Mouse (Mus musculus) small intestine, adult 2 months (tissue): ENCODE results near the gene Rere. TPM values are rescaled to one million over a fixed set of nuclear protein-coding genes. Genes with fewer than 3 reads are reported as not detected.

Experiments
- H3K27ac ChIP-seq: fragments of 200-500 bp; 2 replicates; pipeline ENCODE4 v1.5.1; 2012; ENCODE audit warnings: low read depth, low read length, control low read depth, inconsistent platforms; ENCODE audit not compliant: insufficient read depth
- H3K27me3 ChIP-seq: fragments of 200-500 bp; 2 replicates; pipeline ENCODE4 v1.6.1; 2012; ENCODE audit warnings: mild to moderate bottlenecking, moderate library complexity, low read length, inconsistent platforms; ENCODE audit not compliant: control insufficient read depth, insufficient read depth
- H3K36me3 ChIP-seq: fragments of 200-500 bp; 2 replicates; pipeline ENCODE4 v1.6.1; 2012; ENCODE audit warnings: mild to moderate bottlenecking, low read length, control low read depth, inconsistent platforms; ENCODE audit not compliant: control insufficient read depth, insufficient read depth
- H3K4me1 ChIP-seq: fragments of 200-500 bp; 2 replicates; pipeline ENCODE4 v1.6.1; 2012; ENCODE audit warnings: low read length, inconsistent platforms, mixed read lengths; ENCODE audit not compliant: control insufficient read depth, insufficient read depth, insufficient read length
- H3K4me3 ChIP-seq: fragments of 200-500 bp; 2 replicates; pipeline ENCODE4 v1.5.1; 2012; ENCODE audit warnings: low read depth, mild to moderate bottlenecking, control low read depth, inconsistent platforms, low read length, moderate library complexity
- CTCF ChIP-seq: fragments of 200-500 bp; IDR thresholded peaks from 2 replicates; pipeline ENCODE4 v1.5.1; 2012; ENCODE audit warnings: low read depth, mild to moderate bottlenecking, control low read depth, inconsistent platforms, low read length, moderate library complexity, mixed read lengths; ENCODE audit not compliant: insufficient replicate concordance, insufficient read length; ENCODE audit errors: extremely low read depth
- POLR2A ChIP-seq: fragments of 200-500 bp; IDR thresholded peaks from 2 replicates; pipeline ENCODE4 v1.6.1; 2012; ENCODE audit warnings: low read depth, mild to moderate bottlenecking, control low read depth, inconsistent platforms, low read length, moderate library complexity
- WGBS: fragments of 180-500 bp; shearing (Covaris S2); methylation state at CpG from one replicate; pipeline ENCODE4 v1.1.7; 2018; 5-methylcytosine and 5-hydroxymethylcytosine counted together
- polyA plus RNA-seq: library from polyadenylated mRNA; depleted of rRNA; stranded (reverse); fragments of >200 nt; gene quantifications from 2 replicates; pipeline ENCODE4 v1.2.3, GENCODE M21; 2012

Rere gene
- polyA plus RNA-seq, 1 experiment: 72.8 TPM

DNA sequence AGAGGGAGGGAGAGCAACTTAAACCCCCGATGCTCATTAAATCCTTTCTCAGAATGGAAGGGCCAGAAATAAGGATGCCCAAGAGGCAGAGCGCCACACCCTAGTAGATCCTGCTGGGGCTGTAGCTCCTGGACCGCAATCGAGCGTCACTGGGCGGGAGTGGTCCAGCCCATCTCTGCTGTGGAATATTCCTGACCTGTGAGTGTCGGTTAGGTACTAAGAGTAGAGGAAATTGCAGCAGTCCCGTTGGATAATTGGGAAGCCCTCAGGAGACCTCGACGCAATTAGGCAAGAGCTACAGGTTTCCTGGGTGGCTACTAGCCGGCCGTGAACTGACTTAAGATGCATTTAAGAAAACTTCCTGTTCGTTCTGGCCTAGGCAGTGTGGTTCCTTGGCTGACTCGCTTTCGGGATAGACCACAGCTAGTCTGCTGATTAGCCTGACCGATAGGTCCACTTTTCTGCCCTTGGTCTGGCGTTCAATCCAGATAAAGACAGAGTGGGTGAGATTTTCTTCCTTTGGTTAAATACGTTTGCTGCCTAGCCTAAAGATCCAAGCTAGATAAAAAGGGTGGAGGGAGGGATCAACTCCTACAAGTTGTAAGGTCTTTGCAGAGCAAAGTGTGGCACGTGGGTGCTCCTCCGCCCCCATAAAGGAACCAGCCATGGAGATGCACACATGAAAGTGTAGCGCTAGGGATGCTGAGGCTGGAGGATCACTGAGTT is 43.6 kb upstream of the Rere start:
- 5% methylated on average over 21 of the region's 21 CpGs for WGBS
- TF ChIP-seq POLR2A (no peak; the same call in 1 of the 2 replicates), CTCF (no peak)

DNA sequence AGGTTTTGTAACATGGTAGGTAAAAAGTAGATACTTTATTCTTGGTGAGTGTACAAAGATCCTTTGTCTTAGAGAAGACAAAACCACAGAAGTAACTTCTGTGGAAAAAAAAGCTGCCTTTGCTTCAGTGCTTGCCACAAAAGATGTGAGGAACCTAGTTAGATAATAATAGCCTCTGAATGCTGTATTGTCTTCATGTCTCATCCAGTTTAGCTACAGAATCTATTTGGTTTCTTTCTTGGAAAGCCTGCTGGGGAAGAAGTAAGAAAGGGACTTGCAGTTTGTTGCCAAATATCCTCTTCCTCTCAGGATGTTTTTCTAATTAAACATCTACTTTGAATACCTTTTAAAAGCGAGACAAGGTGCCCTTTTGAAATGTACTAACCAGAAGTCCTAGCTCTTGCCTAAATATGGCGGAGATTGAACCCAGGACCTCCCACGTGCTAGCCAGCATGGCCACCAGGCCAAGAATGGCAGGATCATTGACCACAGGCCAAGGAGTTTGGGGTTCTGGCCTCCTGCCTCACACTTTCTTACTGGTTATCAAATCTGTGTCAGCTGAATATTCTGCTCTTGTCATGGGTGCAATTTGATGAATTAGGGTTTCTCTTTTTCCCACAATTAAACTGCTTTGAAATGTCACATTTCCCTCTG is 42.9 kb upstream of the Rere start:
- Histone ChIP-seq H3K27ac (peak overlapping the region; percentile 42; the same call in 1 of the 2 replicates), H3K4me3 (no peak overlapping the region), H3K4me1 (peaks cover 12% of the 10 kb centered on the region), H3K27me3 (no peaks in the 10 kb centered on the region), H3K36me3 (peaks cover 37% of the 10 kb centered on the region)
- TF ChIP-seq CTCF (no peak), POLR2A (no peak)
- 68% methylated on average over 3 of the region's 3 CpGs for WGBS

More for the DNA sequence above, 43.6 kb upstream of the Rere start:
- peak overlapping the region; percentile 84 for H3K27ac ChIP-seq
- peaks cover 12% of the 10 kb centered on the region for H3K4me1 ChIP-seq
- peaks cover 30% of the 10 kb centered on the region for H3K36me3 ChIP-seq
- H3K4me3 ChIP-seq: peak overlapping the region; percentile 71
- H3K27me3 ChIP-seq: no peaks in the 10 kb centered on the region

DNA sequence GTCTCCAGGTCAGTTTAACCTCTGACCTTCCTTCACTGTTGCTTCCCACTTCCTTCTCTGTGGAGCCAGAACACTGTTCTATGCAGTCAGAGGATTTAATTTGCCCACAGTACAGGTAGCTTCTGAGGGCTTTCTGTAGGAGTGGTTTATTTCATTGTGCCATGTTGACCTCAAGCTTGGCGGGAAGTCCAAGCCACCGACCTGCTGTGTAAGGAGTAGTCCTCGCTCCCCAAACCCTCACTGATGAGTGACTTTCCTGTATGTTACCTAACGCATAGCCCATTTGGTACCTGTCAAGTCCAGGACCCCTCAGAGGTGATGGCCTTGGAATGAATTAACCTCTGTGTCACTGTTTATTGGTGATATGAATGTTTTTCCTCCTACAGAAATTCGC is 42.4 kb upstream of the Rere start:
- peak overlapping the region; percentile 42; the same call in 1 of the 2 replicates for H3K27ac ChIP-seq
- peaks cover 12% of the 10 kb centered on the region for H3K4me1 ChIP-seq
- H3K4me3 ChIP-seq: no peak overlapping the region
- H3K27me3 ChIP-seq: no peaks in the 10 kb centered on the region
- WGBS: 70% methylated on average over 5 of the region's 5 CpGs
- TF ChIP-seq CTCF (no peak), POLR2A (no peak)
- peaks cover 42% of the 10 kb centered on the region for H3K36me3 ChIP-seq

DNA sequence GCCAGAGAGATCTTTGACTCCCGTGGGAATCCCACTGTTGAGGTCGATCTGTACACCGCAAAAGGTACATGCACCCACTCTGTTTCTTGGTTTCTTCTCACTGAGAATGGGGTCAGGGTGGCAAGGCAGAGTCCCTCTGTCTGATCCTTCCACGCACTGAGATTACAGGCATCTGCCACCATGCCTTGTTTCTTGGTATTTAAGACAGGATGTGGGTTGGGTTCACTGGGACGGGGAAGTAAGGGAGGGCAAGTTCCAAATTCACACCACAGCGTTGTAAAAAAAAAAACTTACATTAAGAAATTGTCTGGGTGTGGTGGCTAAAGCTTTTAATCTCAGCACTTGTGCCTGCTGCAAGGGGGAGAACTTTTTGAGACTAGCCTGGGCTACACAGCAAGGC is 41.9 kb upstream of the Rere start:
- WGBS: 54% methylated on average over 6 of the region's 6 CpGs
- Histone ChIP-seq H3K27ac (peak overlapping the region; percentile 42; the same call in 1 of the 2 replicates), H3K4me1 (peaks cover 12% of the 10 kb centered on the region), H3K27me3 (no peaks in the 10 kb centered on the region), H3K4me3 (no peak overlapping the region), H3K36me3 (peaks cover 45% of the 10 kb centered on the region)
- TF ChIP-seq CTCF (no peak), POLR2A (no peak)

DNA sequence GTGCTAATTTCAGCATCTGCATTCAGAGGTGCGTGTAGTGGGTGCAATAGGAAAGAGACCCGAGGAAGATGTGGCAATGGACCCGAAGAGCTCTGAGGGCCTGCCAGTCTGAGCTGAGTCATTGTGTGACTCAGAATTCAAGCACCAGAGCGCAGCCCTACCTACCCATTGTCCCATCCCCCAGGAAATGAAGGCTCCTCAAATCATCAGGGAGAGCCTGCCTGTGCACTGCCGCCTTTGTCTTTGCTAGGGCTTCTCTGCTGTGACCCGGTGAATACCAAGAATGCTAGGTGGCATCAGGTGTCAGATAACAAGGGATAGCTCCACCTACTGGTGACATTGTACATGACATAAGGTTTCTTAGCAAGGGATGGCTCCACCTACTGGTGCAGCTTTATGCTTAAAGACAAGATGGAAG is 41.5 kb upstream of the Rere start:
- 0 out of 2 replicates have a peak overlapping the region, but pooled peaks have one; percentile 17 for H3K4me3 ChIP-seq
- no peaks in the 10 kb centered on the region for H3K27me3 ChIP-seq
- peak overlapping the region; percentile 32; the same call in 1 of the 2 replicates for H3K27ac ChIP-seq
- peaks cover 50% of the 10 kb centered on the region for H3K36me3 ChIP-seq
- 20% methylated on average over 6 of the region's 6 CpGs for WGBS
- peak; percentile 77; the same call in 1 of the 2 replicates for TF ChIP-seq CTCF
- no peak for TF ChIP-seq POLR2A
- peaks cover 12% of the 10 kb centered on the region for H3K4me1 ChIP-seq

DNA sequence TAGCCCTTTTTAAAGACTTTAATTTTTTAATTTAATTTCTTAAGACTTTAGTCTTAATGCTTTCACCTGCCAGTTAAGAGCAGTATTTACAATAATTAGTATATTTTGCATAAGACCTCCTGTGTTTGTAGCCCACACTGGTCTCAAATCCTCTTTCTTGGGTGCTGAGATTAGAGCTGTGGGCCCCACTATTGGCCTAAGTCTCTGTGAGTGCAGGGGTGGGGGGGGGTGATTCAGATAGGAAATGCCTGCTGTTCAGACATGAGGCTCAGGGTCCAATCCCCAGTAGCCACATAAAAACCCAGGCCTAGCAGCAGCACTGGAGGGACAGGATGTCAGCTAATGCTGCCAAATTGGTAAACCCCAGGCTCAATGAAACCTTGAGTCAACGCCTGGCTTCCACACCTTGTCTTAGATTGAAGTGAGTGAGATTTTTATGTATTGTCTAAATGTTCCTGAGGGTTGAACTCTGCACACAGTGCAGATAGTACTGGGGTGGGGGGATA is 41.0 kb upstream of the Rere start:
- peaks cover 12% of the 10 kb centered on the region for H3K4me1 ChIP-seq
- H3K4me3 ChIP-seq: no peak overlapping the region
- no peaks in the 10 kb centered on the region for H3K27me3 ChIP-seq
- no peak overlapping the region for H3K27ac ChIP-seq
- 57% methylated on average over 1 of the region's 1 CpGs for WGBS
- TF ChIP-seq CTCF (no peak), POLR2A (no peak)
- H3K36me3 ChIP-seq: peaks cover 53% of the 10 kb centered on the region

DNA sequence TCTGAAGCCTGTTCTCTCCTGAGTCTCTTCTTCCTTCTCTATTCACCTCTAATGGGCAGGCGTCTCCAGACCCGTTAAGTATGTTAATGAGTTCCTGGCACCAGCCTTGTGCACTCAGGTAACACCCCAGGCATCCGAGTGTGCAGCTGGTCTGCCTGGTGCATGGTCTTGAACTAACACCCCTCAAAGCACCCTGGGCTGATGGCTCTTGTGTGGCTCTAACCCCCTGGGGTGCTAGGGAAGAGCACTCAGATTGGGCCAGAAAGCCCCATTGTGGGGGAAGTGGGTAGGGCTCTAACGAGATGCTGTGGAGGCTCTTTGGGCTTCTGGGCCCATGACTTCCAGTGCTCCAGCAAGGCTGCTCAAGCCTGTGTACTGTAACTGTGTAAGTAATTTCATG is 39.7 kb upstream of the Rere start:
- no peak overlapping the region for H3K4me3 ChIP-seq
- TF ChIP-seq POLR2A: no peak
- no peak for TF ChIP-seq CTCF
- no peak overlapping the region for H3K27ac ChIP-seq
- H3K4me1 ChIP-seq: peaks cover 12% of the 10 kb centered on the region
- 84% methylated on average over 4 of the region's 4 CpGs for WGBS
- no peaks in the 10 kb centered on the region for H3K27me3 ChIP-seq
- H3K36me3 ChIP-seq: peaks cover 64% of the 10 kb centered on the region
